Mouse (Mus musculus): ENCODE measurements around the gene Ninj1.

Ninj1 gene

DNA sequence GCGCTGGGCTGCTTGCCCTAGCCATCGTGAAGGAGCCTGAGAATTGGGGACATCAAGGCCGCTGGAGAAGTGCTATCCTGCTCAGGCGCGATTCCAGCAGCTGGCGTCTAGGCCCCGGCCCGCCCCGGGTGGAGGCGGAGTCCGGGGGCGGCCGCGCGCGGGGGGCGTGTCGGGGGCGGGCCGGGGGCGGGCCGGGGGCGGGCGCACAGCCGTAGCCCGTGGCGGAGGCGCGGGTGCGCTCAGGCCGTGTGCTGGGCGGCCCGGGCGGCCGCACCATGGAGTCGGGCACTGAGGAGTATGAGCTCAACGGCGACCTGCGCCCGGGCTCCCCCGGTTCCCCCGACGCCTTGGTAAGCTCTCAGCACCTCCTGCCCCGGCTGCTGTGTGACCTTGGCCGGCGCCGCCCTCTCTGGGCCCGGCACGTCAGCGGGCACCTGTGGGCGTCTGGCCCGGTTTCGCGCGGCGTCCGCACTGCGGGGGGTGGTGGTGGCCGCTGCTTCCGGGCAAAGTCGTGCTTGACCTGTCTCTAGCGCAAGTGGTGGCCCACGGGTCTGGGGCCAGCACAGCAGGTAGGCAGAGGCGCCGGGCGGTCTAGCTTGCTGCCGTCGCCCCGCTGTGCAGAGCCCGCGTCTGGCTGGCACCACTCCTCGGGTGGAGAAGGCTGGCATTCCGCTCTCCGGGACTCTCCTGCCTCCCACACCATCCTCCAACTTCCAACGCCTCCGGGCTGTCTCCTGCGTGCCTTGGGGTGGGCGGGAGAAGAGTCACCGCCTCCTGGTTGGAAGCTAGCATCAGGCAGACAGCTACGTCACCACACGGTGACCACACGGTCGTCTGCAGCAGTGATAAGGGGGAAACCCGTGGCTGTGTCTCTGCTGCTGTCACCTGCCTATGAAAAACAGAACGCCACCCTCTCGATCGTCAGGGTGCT is at the start of gene Ninj1:
Gene Ninj1, plus strand, starts transcription at position 198 of the 931 bp plus-strand sequence.
- peak; percentile 79 for DNase-seq

DNA sequence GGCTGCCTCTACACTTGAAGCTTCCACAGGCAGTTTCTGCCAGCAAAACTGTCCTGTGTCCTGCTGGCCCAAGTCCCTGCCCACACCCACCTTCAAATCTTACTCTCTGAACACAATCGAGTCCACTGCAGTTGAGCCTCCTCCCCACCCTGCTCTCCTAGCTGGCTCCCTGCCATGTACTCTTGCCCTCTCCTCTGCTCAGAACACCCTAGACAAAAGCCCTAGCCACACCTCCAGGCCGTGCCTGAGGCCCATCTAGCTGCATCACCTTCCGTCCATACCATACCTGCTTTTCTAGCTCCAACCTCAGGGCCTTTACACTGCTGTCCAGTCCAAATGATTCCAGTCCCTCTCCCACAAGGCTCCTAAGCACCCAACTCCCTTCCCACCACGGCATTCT is 46.7 kb upstream of the Ninj1 start:
- no peak for DNase-seq

DNA sequence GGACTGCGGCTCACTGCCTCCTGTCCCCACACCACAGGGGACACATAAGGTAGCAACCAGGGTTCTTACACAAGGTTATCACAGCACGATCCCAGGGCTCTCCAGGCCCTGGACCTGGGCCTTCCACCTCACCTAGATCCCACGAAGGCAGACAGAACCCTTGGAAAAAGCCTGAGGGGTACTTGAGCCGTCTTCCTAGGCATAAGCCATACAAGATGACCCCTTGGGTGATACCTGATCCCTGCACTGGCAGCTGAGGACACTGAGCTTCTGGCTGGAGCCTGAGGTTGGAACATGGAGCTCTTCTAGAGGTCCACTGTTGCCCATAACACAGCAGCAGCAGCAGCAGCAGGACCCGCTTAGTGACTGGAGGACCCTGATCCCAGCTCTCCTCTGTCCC is 44.9 kb upstream of the Ninj1 start:
- no peak for DNase-seq

DNA sequence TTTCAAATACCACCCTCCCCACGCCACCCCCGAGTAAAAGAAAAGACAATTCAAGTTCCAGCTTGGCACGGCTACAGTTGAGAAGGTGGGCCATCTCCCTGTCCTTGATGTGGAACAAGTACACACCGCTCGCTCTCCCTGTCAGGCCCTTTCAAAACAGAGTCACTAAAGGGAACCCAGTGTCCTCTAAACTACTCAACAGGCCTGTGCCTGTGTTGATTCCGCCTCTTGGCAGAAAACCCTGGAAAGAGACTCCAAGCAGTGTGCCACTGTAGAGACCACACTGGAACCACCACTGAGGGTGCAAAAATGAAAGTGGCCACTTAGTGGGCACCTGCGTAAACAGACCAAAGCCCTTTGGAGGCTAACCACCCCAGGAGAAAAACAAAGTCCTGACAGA is 44.0 kb upstream of the Ninj1 start:
- DNase-seq: no peak

DNA sequence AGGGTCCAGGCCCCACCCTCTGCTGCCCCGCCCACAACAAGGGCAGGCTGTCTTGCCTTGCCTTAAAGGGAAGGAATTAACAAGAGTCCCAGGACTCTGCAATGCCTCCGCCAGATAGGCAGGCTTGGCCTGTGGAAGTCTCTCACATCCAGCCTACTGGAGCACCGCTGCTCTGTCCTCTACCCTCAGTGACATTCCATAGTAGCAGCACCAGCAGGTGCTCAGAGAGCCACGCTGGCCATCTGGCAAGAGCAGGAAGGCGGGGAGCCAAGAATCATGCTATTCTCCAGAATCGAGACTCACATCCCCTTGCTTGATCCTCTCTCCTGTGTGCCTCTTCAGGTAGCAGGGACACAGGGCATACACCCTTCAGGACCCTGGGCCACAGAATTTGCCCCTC is 42.8 kb upstream of the Ninj1 start:
- no peak for DNase-seq

DNA sequence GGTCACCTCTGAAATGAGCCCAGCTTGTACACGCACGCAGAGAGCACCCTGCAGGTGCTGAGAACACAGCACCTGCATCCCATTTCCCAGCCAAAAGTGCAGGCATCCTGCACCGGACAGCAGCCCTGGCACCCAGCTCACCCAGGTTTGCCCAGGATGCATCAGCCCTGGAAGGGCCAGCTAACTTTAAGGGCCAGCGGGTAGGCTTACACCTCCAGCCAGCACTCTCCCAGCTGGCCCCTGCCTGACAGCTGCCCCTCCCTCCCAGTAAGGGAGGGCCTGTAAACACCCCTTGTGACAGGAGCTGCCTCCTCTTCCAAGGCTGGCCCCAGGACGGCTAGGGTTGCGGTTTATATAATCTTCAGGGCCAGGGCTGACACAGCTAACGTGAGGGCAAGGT is 41.9 kb upstream of the Ninj1 start:
- no peak for DNase-seq

DNA sequence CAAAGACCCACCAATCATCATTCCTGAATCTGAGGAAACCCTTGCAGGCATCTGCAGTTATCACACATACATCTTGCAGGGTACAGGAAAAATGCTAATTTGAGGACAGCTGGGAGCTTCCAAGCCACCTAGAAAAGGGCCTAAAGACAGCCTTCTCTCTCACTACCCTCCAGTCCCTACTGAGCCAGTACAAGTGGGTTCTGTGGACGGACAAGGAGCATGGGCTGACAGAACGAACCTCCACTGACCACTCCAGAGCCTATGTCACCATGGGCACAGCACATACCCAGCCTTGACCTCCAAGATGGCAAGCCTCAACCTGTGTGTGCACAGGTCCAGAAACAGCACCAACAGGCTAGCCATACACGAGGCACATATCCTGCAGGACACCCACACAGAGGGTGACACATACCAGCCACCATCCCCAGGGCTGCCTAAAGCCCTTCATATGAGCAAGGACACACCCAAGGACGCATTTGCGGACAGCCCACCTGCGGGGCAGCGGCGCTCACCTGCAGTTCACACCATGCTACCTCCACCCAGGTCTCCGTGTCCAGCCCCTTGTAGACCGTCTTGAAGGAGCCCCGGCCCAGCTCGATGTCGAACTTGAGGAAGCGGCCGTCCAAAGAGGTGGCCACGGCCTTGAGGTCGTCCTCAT is 41.1 kb upstream of the Ninj1 start:
- no peak for DNase-seq

DNA sequence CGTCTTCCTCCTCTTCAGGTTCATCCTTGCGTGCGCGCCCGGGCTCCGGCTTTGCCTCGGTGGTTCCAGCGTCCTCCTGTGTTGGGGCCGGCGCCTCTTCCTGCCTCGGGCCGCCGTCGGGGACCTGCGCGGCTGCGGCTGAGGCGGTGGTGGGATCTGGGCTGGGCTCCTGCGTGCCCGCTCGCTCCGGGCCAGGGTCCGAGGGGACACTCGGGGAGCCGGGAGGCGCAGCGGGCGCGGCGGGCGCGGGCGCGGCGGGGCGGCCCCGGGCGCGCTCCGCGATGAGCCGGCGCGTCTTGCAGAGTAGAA is 40.6 kb upstream of the Ninj1 start:
- DNase-seq: no peak

DNA sequence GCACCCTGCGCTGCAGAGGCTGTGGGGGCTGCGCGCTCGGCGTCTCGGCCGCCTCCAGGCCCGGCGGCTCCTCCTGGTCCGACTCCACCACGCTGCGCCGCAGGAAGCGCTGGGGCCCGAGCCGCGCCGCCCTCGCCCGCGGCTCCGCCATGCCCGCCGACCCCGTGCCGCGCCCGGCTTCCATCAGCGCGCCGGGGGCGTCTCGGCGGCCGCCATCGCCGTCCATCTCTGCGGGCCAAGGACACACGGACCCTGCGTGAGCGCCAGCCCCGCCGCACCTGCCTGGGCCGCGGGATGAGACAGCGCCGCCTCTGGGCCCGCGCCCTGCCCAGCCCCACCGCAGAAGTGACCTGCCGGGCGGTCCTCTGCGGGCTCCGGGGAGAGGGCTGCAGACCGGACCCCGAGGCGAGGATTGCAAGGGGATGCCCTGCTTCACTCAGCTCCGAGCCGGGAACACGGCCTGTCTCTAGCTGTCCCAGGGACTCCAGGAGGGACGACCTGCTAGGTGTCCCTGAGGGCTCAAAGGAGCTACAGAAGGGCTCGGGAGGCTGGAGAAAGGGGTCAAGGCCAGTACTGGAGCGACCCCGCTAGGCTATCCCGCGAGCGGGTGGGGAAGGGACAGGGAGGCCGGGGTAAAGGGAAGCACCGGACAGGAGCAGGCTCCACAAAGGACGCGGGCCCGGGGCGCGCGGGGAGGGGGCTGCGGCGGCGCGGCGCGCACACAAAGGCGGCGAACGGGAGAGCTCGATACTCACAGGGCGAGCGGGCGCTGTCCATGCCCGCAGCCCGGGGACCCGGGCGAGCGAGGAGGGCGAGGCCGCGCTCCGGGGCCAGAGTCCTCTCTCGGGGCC is 40.1 kb upstream of the Ninj1 start:
- peak; percentile 30 for DNase-seq

DNA sequence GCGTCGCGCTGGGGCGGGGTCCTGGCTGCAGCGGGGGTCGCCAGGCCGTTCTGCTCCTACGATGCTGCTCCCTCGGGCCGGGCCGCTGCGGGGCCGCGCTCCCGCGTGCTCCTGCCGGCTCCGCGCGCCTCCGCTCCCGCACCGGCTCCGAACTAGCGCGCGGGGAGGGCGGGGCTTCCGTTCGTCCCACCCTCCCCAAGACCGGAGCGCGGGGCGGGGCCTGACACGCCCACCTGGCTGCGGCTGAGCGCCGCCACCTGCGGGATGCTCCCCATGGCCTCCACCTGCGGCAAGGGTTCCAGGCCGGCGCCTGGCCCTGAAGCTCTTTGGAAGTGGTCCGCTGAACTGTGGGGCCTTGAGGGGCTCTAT is 39.4 kb upstream of the Ninj1 start, which contains the start of gene Wnk2:
Gene Wnk2, minus strand, starts transcription at position 157 of the 369 bp plus-strand sequence.
- peak; percentile 81 for DNase-seq

DNA sequence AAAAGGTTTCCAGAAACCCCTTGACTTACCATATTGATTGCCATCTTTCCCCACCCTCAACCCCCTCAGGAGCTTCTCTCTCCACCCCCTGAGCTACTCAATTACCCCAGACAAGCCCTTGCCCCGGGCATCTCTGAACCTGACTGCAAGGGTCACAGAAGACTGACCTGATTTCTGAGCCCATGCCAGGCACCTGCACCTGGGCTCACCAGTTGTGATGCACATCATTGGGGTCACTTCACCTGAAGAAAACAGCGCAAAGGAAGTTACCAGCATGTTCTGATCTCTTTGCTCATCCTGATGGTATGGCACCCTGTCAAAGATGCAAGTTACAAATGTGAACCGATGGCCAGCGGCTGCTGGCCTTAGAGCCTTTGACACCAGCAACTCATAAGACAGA is 38.6 kb upstream of the Ninj1 start:
- DNase-seq: no peak

DNA sequence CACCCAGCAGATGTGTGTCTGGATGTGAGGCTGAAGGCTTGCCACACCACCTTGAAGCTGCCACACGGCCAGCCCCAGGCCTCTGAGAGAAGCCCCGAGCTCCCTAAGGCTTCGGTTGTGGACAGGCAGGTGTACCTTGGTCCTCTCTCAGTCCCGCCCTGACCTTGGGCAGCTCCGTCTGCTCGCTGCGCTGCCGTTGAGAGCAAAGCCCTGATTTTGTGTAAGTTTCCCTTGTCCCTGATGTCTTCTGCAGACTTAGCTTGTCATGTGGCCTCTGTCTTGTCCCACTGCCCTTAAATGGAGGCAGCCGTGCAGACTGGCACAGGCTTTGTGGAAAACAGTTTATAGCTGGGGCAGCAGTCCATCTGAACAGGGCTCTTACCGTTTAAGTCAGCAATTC is 33.3 kb upstream of the Ninj1 start:
- no peak for DNase-seq

DNA sequence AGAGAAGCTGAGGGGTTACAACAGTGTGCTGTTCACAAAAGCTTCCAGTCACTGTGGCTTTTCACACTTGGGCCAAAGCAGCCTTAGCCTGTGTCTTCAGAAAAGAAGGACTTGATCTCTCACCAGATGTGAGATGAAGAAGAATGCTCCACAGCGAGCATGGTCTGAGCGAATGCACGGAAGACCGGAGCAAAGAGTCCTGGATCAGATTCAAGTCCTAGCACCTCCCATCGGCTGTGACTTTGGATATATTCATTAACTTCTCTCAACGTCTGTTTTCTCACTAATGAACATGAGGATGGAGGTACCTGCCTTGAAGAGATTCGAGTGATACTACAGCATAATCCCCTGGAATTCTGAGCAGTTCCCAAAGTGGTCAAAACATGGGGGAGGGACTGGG is 32.7 kb upstream of the Ninj1 start:
- no peak for DNase-seq

DNA sequence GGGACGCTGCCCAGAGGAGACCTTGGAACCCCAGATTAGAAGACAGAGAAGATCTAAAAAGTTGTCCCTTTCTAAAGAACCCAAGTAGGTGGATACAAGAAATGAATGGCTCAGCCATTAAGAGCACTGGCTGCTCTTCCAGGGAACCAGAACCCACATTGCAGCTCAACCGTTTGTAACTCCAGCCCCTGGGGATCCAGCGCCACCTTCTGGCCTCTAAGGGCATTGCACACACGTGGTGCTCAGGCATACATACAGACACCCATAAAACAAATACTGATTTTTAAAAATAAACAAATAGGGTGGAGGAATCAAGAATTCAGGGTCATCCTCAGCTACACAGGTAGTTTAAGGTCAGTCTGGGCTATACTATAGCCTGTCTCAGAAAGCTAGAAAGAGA is 30.6 kb upstream of the Ninj1 start:
- DNase-seq: no peak

DNA sequence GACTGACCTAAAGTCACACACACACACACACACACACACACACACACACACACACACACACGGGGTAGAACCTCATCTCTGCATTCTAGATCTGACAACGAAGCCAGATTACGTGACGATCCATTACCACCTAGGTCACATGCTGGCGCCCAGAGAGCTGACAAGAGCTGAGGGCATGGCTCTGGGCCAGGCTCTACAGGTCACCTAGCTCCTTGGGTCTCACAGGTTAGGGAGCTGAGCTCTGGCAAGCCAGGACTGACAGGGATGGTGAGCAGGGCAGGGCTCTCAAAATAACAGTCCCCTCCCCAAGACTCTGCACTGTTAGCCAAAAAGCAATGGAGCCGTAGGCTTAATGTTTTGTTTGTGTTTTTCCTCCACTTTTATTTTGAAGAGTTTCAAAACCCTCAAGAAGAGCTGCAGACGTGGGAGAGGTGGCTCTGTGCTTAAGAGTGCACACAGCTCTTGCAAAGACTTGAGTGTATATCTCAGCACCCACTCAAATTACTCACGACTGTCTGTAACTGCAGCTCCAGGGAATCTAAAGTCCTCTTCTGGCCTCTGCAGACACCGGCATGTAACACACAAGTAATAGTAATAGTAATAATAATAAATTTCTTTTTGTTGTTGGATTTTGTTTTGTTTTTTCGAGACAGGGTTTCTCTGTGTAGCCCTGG is 29.1 kb upstream of the Ninj1 start:
- DNase-seq: no peak

DNA sequence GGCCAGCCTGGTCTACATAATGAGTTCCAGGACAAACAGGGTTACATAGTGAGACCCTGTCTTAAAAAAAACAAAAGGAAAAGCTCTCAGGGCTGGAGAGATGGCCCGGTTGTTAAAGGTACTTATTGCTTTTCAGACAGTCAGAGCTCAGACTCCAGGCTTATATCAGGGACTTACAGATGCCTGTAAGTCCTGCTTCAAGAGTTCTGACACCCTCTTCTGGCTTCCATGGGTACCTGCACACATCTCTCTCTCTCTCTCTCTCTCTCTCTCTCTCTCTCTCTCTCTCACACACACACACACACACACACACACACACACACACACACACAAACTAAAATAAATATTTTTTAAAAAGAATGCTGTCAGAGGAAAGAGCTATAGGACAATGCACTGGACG is 26.0 kb upstream of the Ninj1 start:
- no peak for DNase-seq

DNA sequence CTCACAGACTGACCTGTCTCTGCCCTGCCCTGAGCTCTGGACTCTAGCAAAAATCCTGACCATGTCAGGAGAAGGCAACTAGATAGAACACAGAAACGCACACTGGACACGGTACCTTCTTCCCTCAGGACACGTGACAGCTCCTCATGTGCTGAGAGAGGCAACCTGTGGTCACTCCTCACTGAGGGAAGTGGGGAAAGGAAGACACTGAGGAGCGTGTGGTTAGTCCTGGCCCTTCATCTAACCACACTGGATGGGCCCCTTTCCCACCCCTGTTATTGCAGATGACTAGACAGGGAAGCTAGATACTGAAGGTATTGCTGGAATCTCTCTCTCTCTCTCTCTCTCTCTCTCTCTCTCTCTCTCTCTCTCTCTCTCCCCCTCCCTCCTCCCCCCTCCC is 24.6 kb upstream of the Ninj1 start:
- DNase-seq: no peak

DNA sequence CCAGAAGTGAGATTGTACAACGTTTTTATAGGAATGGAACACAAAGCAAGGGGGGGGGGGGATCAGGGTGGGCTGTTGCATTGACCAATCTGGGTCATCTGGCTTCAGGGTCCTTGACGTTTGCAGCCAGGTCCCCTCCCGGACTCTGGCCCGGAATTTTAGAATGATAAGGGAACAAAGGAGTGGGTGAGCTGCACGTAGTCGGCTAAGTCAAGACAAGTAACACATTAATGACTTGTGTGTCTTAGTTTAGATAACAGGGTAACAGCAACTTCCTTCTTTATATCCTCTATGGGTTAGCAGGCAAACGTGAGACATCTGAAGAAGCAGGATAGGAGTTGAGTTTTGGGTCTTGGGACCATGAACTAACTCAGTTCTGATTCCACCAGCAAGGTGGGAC is 23.6 kb upstream of the Ninj1 start:
- no peak for DNase-seq

DNA sequence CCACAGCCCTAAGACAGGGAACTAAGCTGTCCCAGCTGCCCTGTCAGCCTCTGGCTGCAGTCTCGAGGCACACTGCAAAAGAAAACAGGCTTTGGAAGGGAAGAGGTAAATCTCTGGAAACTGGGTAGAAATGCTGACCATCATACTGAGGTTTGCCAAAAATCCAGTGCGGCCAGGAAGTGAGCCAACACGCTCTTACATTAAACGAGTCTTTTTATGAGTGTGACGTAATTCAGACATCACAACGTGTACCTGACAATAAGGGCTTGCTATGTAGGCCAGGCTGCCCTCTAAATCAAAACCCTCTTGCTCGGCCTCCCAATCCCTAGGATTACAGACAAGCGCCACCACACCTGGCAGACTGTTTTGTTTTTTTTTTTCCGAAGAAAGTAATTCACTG is 20.2 kb upstream of the Ninj1 start:
- DNase-seq: no peak

DNA sequence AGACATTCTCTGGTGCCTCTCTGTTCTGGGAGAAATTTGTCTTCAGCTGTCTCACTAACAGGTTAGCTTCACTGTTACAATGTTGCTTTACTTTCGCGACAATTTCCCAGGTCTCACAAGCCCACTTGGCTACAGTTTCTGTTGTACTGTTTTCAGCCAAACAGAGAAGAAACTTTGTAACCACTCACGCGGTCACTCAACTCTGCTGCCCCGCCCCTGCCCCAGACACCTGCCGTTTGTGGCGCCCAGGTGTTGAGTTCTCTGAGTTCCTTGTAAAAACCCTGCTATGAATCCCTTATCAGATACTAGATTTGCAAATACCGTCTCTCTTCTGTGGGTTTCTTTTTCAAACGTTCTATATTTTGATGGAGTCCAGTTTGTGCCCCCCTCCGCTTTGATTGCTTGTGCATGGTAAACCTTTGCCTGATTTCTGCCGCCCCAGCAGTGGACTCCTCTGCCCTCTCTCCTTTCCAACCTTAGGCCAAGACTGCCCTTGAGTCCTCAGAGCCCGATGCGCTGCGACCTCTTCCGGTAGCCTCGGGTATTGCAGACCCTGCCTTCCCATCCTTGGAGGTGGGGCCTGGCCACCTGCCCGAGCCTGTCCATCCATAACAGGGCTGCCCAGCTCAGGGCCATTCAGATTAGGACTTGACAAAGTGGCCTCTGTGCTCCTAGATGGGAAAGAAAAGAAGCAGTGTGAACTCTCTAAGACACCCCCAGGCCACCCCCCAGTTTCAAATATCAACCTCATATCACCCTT is 17.7 kb upstream of the Ninj1 start:
- DNase-seq: peak; percentile 78

DNA sequence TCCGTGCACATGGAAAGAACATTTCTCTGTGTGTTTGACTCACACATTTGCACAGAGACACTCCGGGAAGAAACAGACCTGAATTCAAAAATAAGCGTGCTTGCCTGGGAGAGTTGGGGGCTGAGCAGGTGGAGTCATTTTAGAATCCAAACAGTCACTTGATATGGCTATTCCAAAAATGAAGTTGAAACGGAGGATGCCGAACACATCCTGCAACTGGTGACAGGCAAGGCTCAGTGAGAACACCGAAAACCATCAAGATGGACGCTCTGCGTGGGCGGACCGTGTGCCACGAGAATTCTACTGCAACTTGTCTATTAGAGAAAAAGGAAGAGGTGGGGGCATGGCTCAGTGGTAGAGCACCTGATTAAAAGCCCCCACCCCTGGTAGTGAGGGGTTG is 16.7 kb upstream of the Ninj1 start:
- no peak for DNase-seq

DNA sequence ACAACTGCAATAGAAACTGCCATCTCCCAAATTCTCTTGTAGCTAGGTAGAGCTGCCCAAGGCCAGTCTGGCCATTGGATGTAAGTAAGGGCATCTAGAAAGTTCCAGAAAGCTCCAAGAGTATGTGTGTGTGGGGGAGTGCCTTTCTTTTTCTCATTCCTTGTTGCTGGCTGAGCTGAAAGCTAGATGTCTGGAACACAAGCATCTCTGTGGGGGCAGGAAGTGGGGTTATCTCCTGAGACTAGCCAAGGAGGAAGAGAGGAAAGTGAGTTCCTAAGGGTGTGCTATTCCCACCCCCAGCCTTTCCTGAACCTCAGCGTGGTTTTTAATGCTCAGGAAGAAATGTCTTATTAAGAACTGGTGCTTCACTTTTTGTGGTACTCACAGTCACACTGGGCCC is 15.6 kb upstream of the Ninj1 start:
- no peak for DNase-seq

All from thymus, postnatal 25 days (tissue).